Mouse (Mus musculus) intestine, postnatal 0 days (tissue): ENCODE measurements at regions not wholly inside any gene's neighbourhood (a gene's known extent, or its start where the extent isn't known, plus 50 kb on each side); places are given as distances from the start of the nearest gene placed in this dataset.

Experiments used
- ATAC-seq: fragments of 200-750 bp; cut with Nextera tagmentation; 2 replicates; pipeline ENCODE4 v1.8.0; 2017; ENCODE audit warnings: mild to moderate bottlenecking, moderate TSS enrichment, moderate library complexity
- H3K27ac ChIP-seq: fragments of 300-500 bp; sonication (generic); 2 replicates; pipeline ENCODE4 v1.5.1; 2014; ENCODE audit warnings: mild to moderate bottlenecking, low read depth, low read length, moderate library complexity
- H3K27me3 ChIP-seq: fragments of 300-500 bp; sonication (generic); replicated peaks from 2 replicates; pipeline ENCODE4 v1.6.1; 2014; ENCODE audit warnings: low read length, mixed read lengths; ENCODE audit not compliant: control insufficient read depth, insufficient read depth
- H3K36me3 ChIP-seq: fragments of 300-500 bp; sonication (generic); 2 replicates; pipeline ENCODE4 v1.6.1; 2014; ENCODE audit warnings: mild to moderate bottlenecking, moderate library complexity; ENCODE audit not compliant: control insufficient read depth, insufficient read depth
- H3K4me1 ChIP-seq: fragments of 300-500 bp; sonication (generic); replicated peaks from 2 replicates; pipeline ENCODE4 v1.6.1; 2014; ENCODE audit warnings: antibody characterized with exemption, low read length, mixed read lengths; ENCODE audit not compliant: control insufficient read depth, insufficient read depth
- H3K4me2 ChIP-seq: fragments of 300-500 bp; sonication (generic); replicated peaks from 2 replicates; pipeline ENCODE4 v1.6.1; 2014; ENCODE audit warnings: low read depth, mild to moderate bottlenecking, moderate library complexity
- H3K4me3 ChIP-seq: fragments of 300-500 bp; sonication (generic); 2 replicates; pipeline ENCODE4 v1.5.1; 2014; ENCODE audit warnings: low read depth, low read length
- H3K9ac ChIP-seq: fragments of 300-500 bp; sonication (generic); 2 replicates; pipeline ENCODE4 v1.6.1; 2014; ENCODE audit warnings: mild to moderate bottlenecking, low read depth, low read length
- H3K9me3 ChIP-seq: fragments of 300-500 bp; sonication (generic); 2 replicates; pipeline ENCODE4 v1.6.1; 2016; ENCODE audit warnings: mixed run types; ENCODE audit not compliant: control insufficient read depth
- CTCF ChIP-seq: sonication (generic); IDR thresholded peaks from 2 replicates; pipeline ENCODE4 v1.5.1; 2016; ENCODE audit warnings: low read depth, mild to moderate bottlenecking, control low read depth, antibody characterized with exemption, moderate library complexity
- WGBS: fragments of 180-500 bp; shearing (Covaris S2); extraction: QIAGEN DNeasy Blood & Tissue Kit; methylation state at CpG from one replicate; pipeline ENCODE4 v1.1.7; 2014; 5-methylcytosine and 5-hydroxymethylcytosine counted together

GRCm38 (mm10) chr4:32158886-32159285 lies 79.7 kb upstream of the Bach2 start:
- H3K36me3 ChIP-seq: no peaks in the 10 kb centered on the region
- no peak for ATAC-seq
- WGBS: 46% methylated on average over 4 of the region's 4 CpGs
- no peaks in the 10 kb centered on the region for H3K4me1 ChIP-seq
- no peak overlapping the region for H3K9ac ChIP-seq
- H3K27ac ChIP-seq: no peak overlapping the region
- H3K4me3 ChIP-seq: no peak overlapping the region
- no peaks in the 10 kb centered on the region for H3K9me3 ChIP-seq
- H3K27me3 ChIP-seq: no peaks in the 10 kb centered on the region
- no peak for TF ChIP-seq CTCF
- no peak overlapping the region for H3K4me2 ChIP-seq

- Histone ChIP-seq H3K27ac (no peak overlapping the region), H3K36me3 (no peaks in the 10 kb centered on the region), H3K4me1 (no peaks in the 10 kb centered on the region), H3K4me2 (no peak overlapping the region), H3K4me3 (no peak overlapping the region), H3K9me3 (no peaks in the 10 kb centered on the region), H3K9ac (no peak overlapping the region), H3K27me3 (no peaks in the 10 kb centered on the region)
- WGBS: 41% methylated on average over 2 of the region's 2 CpGs
- no peak for ATAC-seq
- TF ChIP-seq CTCF: no peak
Observed at GRCm38 (mm10) chr4:32160815-32161214, 77.8 kb upstream of the Bach2 start.

- Histone ChIP-seq H3K27me3 (no peaks in the 10 kb centered on the region), H3K4me2 (no peak overlapping the region), H3K36me3 (no peaks in the 10 kb centered on the region), H3K4me1 (no peaks in the 10 kb centered on the region), H3K27ac (no peak overlapping the region), H3K9me3 (no peaks in the 10 kb centered on the region), H3K9ac (no peak overlapping the region), H3K4me3 (no peak overlapping the region)
- ATAC-seq: no peak
- no peak for TF ChIP-seq CTCF
- WGBS: 61% methylated on average over 10 of the region's 10 CpGs
Observed at GRCm38 (mm10) chr4:32161871-32162656, 76.5 kb upstream of the Bach2 start.

GRCm38 (mm10) chr4:32162694-32163240 lies 75.8 kb upstream of the Bach2 start:
- TF ChIP-seq CTCF: no peak
- Histone ChIP-seq H3K4me3 (no peak overlapping the region), H3K36me3 (no peaks in the 10 kb centered on the region), H3K4me1 (no peaks in the 10 kb centered on the region), H3K9me3 (no peaks in the 10 kb centered on the region), H3K9ac (no peak overlapping the region), H3K4me2 (no peak overlapping the region), H3K27ac (no peak overlapping the region), H3K27me3 (no peaks in the 10 kb centered on the region)
- 87% methylated on average over 12 of the region's 12 CpGs for WGBS
- ATAC-seq: no peak

GRCm38 (mm10) chr4:32164081-32164641 lies 74.4 kb upstream of the Bach2 start:
- Histone ChIP-seq H3K4me1 (no peaks in the 10 kb centered on the region), H3K9me3 (no peaks in the 10 kb centered on the region), H3K4me3 (no peak overlapping the region), H3K9ac (no peak overlapping the region), H3K27ac (no peak overlapping the region), H3K27me3 (no peaks in the 10 kb centered on the region), H3K36me3 (no peaks in the 10 kb centered on the region), H3K4me2 (no peak overlapping the region)
- TF ChIP-seq CTCF: no peak
- ATAC-seq: no peak
- 82% methylated on average over 11 of the region's 11 CpGs for WGBS

- ATAC-seq: no peak
- Histone ChIP-seq H3K4me3 (no peak overlapping the region), H3K27me3 (no peaks in the 10 kb centered on the region), H3K4me1 (no peaks in the 10 kb centered on the region), H3K36me3 (no peaks in the 10 kb centered on the region), H3K27ac (no peak overlapping the region), H3K9ac (no peak overlapping the region), H3K4me2 (no peak overlapping the region), H3K9me3 (no peaks in the 10 kb centered on the region)
- 85% methylated on average over 11 of the region's 11 CpGs for WGBS
- no peak for TF ChIP-seq CTCF
Observed at GRCm38 (mm10) chr4:32164736-32165241, 73.8 kb upstream of the Bach2 start.
